Mouse (Mus musculus): Measurements from ENCODE around the gene Idh3g. TPM values are rescaled to one million over a fixed set of nuclear protein-coding genes. Genes with fewer than 3 reads are reported as not detected.
A peak's percentile ranks its signal among the peaks of the same experiment; 100 is the strongest.

Gene Idh3g
- polyA plus RNA-seq, 1 experiment from 2014 or later = 117 TPM

DNA sequence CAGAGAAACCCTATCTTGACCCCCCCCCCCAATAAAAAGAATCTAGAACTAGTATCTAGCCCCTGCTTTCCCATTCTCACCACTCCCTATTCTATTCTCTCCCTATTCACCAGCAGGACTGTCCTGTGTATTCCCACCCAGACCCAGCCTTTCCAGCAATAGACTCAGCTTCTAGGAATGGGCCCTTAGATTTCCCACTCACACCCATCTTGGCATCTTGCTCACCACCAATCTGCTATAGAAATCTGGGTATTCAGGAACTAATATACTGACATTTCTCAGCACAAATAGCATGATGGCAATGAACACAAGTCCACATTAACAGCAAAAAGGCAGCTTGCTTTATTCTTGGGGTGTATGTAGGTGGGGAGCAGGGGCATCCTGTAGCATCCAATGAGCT, 6.3 kb upstream of the Idh3g start:
- Histone ChIP-seq H3K27me3 (no peaks in the 10 kb centered on the region), H3K4me3 (replicated peaks) (no peak overlapping the region), H3K9ac (no peak overlapping the region), H3K27ac (replicated peaks) (no peak overlapping the region), H3K4me2 (no peak overlapping the region), H3K4me1 (replicated peaks) (peaks cover 10% of the 10 kb centered on the region), H3K36me3 (replicated peaks) (peaks cover 26% of the 10 kb centered on the region), H3K9me3 (replicated peaks) (no peaks in the 10 kb centered on the region)
- no peak for ATAC-seq (ENCODE audit: insufficient read depth)

DNA sequence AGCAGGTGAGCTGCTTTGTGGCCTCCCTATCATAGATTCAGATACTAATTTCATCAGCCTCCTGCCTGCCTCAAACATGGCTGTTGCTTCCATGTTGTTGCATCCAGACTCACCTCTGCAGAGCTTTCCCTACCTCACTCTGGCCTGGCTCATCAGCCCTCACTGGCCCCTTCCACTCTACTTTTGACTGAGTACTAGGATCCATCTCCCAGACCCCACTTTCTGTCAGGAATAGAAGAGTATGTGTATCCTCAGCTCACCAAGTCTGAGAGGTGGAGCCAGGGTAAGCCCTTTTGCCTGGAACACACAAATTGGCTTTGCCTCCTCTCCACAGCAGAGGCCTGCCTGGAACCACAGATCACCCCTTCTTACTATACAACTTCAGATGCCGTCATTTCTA, 1.8 kb upstream of the Idh3g start:
- H3K27me3 ChIP-seq = no peaks in the 10 kb centered on the region
- H3K27ac ChIP-seq (replicated peaks) = no peak overlapping the region
- peaks cover 31% of the 10 kb centered on the region for H3K4me1 ChIP-seq (replicated peaks)
- peaks cover 26% of the 10 kb centered on the region for H3K36me3 ChIP-seq (replicated peaks)
- WGBS (ENCODE audit: insufficient replicate concordance) = 76% methylated on average over 1 of the region's 1 CpGs
- no peak for ATAC-seq (ENCODE audit: insufficient read depth)
- no peaks in the 10 kb centered on the region for H3K9me3 ChIP-seq (replicated peaks)
- H3K4me2 ChIP-seq = peak overlapping the region; percentile 76
- peak overlapping the region; percentile 72 for H3K4me3 ChIP-seq (replicated peaks)
- 0 out of 2 replicates have a peak overlapping the region, but pooled peaks have one; percentile 74 for H3K9ac ChIP-seq

DNA sequence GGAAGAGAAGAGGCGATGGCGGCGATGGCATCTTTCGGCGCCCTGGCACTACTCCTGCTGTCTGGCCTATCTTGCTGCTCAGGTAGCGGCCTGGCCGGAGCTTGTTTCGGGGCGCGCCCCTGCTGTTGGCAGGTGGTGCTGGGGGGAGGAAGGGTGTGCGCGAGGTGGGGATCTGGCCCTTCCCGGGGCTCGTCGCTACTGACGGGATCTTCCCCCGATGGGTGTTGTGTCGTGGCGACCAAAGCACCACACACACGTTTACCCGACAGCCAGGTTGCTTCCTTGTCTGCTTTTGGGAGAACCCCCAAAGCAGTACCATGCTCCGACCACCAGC, 495 bp upstream of the Idh3g start:
- Histone ChIP-seq H3K4me1 (replicated peaks) (peaks cover 31% of the 10 kb centered on the region), H3K36me3 (replicated peaks) (peaks cover 29% of the 10 kb centered on the region), H3K9ac (peak overlapping the region; percentile 74), H3K27ac (replicated peaks) (peak overlapping the region; percentile 94), H3K27me3 (no peaks in the 10 kb centered on the region), H3K4me2 (peak overlapping the region; percentile 76), H3K4me3 (replicated peaks) (peak overlapping the region; percentile 72), H3K9me3 (replicated peaks) (no peaks in the 10 kb centered on the region)
- 14% methylated on average over 22 of the region's 22 CpGs for WGBS (ENCODE audit: insufficient replicate concordance)
- ATAC-seq (ENCODE audit: insufficient read depth) = peak; percentile 29

DNA sequence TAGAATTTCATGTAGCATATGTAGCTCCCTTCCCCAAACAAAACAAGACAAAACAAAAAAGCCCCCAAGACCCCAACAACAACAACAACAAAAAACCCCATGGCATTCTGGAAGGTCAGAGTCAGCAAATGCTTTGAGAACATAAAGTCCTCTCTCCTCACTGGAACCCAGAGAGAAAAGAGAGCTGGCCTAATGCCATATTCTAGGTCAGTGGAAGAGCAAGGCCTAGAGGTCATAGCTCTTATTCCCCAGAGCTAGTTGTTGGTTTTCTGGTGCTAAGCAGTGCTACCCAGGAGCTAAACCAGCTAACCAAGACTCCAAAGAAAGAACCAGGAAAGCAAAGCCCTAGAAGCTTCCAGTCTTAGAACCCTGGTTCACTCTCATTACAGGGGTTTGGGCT, 1.0 kb downstream of the Idh3g start:
- H3K27ac ChIP-seq (replicated peaks) = peak overlapping the region; percentile 94
- H3K36me3 ChIP-seq (replicated peaks) = peaks cover 33% of the 10 kb centered on the region
- H3K9me3 ChIP-seq (replicated peaks) = no peaks in the 10 kb centered on the region
- H3K4me2 ChIP-seq = peak overlapping the region; percentile 76
- H3K9ac ChIP-seq = peak overlapping the region; percentile 74
- no peak for ATAC-seq (ENCODE audit: insufficient read depth)
- H3K27me3 ChIP-seq = no peaks in the 10 kb centered on the region
- H3K4me1 ChIP-seq (replicated peaks) = peaks cover 31% of the 10 kb centered on the region
- H3K4me3 ChIP-seq (replicated peaks) = peak overlapping the region; percentile 72

GRCm38 (mm10) chrX:73782227-73782626, 4.5 kb downstream of the Idh3g start:
- 72% methylated on average over 3 of the region's 3 CpGs for WGBS (ENCODE audit: insufficient replicate concordance)
- Histone ChIP-seq H3K4me2 (no peak overlapping the region), H3K27me3 (no peaks in the 10 kb centered on the region), H3K27ac (replicated peaks) (no peak overlapping the region), H3K4me1 (replicated peaks) (peaks cover 16% of the 10 kb centered on the region), H3K36me3 (replicated peaks) (peaks cover 39% of the 10 kb centered on the region), H3K9ac (no peak overlapping the region), H3K4me3 (replicated peaks) (no peak overlapping the region), H3K9me3 (replicated peaks) (no peaks in the 10 kb centered on the region)
- no peak for ATAC-seq (ENCODE audit: insufficient read depth)

DNA sequence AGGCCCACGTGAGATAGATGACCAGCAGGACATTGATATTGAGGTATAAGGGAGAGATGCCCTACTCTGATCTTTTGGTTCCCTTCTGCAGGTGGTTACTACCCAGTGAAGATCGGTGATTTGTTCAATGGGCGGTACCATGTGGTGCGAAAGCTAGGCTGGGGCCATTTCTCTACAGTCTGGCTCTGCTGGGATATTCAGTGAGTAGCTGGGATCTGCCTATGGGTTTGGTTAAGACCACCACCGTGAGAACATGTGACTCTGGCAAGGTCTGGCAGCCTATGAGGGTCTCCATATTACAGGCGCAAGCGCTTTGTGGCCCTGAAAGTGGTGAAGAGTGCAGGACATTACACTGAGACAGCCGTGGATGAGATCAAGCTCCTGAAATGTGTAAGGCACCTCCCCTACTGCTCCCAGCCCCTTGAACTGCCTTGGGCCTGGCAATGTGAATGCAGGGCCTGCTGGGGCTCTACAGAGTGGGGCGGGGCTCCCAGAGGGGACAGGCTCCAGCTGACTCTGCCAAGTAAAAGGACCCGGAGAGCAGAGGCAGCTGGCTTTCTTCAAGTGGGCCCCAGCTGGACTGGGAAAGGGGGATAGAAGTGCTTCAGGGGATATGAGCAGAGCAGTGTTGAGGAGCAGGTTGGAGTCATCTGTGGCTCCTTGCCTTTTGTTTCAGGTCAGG, 11.8 kb downstream of the Idh3g start:
- H3K4me3 ChIP-seq (replicated peaks) = no peak overlapping the region
- no peak overlapping the region for H3K4me2 ChIP-seq
- ATAC-seq (ENCODE audit: insufficient read depth) = no peak
- H3K36me3 ChIP-seq (replicated peaks) = peaks cover 16% of the 10 kb centered on the region
- no peaks in the 10 kb centered on the region for H3K9me3 ChIP-seq (replicated peaks)
- H3K27me3 ChIP-seq = 0 out of 2 replicates have a peak, but pooled peaks cover 3% of the 10 kb centered on the region
- 62% methylated on average over 10 of the region's 10 CpGs for WGBS (ENCODE audit: insufficient replicate concordance)
- H3K27ac ChIP-seq (replicated peaks) = no peak overlapping the region
- H3K9ac ChIP-seq = no peak overlapping the region
- no peaks in the 10 kb centered on the region for H3K4me1 ChIP-seq (replicated peaks)

- no peaks in the 10 kb centered on the region for H3K4me1 ChIP-seq (replicated peaks)
- H3K4me3 ChIP-seq (replicated peaks) = no peak within 1 kb of the TSS
- H3K36me3 ChIP-seq (replicated peaks) = peaks cover 9% of the 10 kb centered on the region
- H3K27ac ChIP-seq (replicated peaks) = no peak within 1 kb of the TSS
- no peak within 1 kb of the TSS for H3K4me2 ChIP-seq
- ATAC-seq (ENCODE audit: insufficient read depth) = no peak
- 36% methylated on average over 9 of the region's 9 CpGs for WGBS (ENCODE audit: insufficient replicate concordance)
- H3K9ac ChIP-seq = no peak within 1 kb of the TSS
- H3K9me3 ChIP-seq (replicated peaks) = no peaks in the 10 kb centered on the region
- 0 out of 2 replicates have a peak, but pooled peaks cover 3% of the 10 kb centered on the region for H3K27me3 ChIP-seq
Measured at GRCm38 (mm10) chrX:73774168-73774760, 12.4 kb downstream of the Idh3g start, which contains the start of gene Srpk3. Gene Srpk3 (plus strand): TSS chrX:73774405.

- ATAC-seq (ENCODE audit: insufficient read depth) = no peak
- H3K9ac ChIP-seq = no peak overlapping the region
- 0 out of 2 replicates have a peak, but pooled peaks cover 3% of the 10 kb centered on the region for H3K27me3 ChIP-seq
- no peak overlapping the region for H3K4me3 ChIP-seq (replicated peaks)
- H3K4me2 ChIP-seq = no peak overlapping the region
- no peak overlapping the region for H3K27ac ChIP-seq (replicated peaks)
- H3K36me3 ChIP-seq (replicated peaks) = no peaks in the 10 kb centered on the region
- WGBS (ENCODE audit: insufficient replicate concordance) = 50% methylated on average over 9 of the region's 9 CpGs
- H3K9me3 ChIP-seq (replicated peaks) = no peaks in the 10 kb centered on the region
- H3K4me1 ChIP-seq (replicated peaks) = no peaks in the 10 kb centered on the region
Measured at GRCm38 (mm10) chrX:73767267-73767666, 19.4 kb downstream of the Idh3g start.

- H3K9me3 ChIP-seq (replicated peaks) = no peaks in the 10 kb centered on the region
- no peaks in the 10 kb centered on the region for H3K36me3 ChIP-seq (replicated peaks)
- WGBS (ENCODE audit: insufficient replicate concordance) = 46% methylated on average over 1 of the region's 1 CpGs
- H3K27ac ChIP-seq (replicated peaks) = no peak overlapping the region
- H3K4me2 ChIP-seq = no peak overlapping the region
- H3K4me1 ChIP-seq (replicated peaks) = no peaks in the 10 kb centered on the region
- H3K9ac ChIP-seq = no peak overlapping the region
- no peak overlapping the region for H3K4me3 ChIP-seq (replicated peaks)
- H3K27me3 ChIP-seq = no peaks in the 10 kb centered on the region
- no peak for ATAC-seq (ENCODE audit: insufficient read depth)
Measured at GRCm38 (mm10) chrX:73765311-73765710, 21.4 kb downstream of the Idh3g start.

DNA sequence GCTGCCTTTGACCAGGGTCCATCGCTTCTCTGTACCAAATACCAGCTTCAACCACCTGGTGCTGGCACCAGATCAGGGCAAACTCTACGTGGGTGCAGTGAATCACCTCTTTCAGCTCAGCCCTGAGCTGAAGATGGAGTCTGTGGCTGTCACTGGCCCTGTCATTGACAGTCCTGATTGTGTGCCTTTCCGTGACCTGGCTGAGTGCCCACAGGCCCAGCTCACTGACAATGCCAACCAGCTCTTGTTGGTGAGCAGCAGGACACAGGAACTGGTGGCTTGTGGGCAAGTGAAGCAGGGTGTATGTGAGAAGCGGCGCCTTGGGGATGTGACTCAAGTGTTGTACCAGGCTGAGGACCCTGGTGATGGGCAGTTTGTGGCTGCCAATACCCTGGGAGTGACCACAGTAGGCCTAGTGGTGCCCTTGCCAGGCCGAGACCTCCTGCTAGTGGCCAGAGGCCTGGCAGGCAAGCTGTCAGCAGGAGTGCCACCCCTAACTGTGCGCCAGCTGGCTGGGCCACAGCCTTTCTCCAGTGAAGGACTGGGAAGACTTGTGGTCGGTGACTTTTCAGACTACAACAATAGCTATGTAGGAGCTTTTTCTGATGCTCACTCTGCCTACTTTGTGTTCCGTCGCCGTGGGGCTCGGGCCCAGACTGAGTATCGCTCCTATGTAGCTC, 27.9 kb downstream of the Idh3g start:
- H3K27ac ChIP-seq (replicated peaks) = no peak overlapping the region
- H3K4me1 ChIP-seq (replicated peaks) = no peaks in the 10 kb centered on the region
- H3K9me3 ChIP-seq (replicated peaks) = no peaks in the 10 kb centered on the region
- H3K4me2 ChIP-seq = no peak overlapping the region
- ATAC-seq (ENCODE audit: insufficient read depth) = no peak
- no peak overlapping the region for H3K4me3 ChIP-seq (replicated peaks)
- no peaks in the 10 kb centered on the region for H3K27me3 ChIP-seq
- WGBS (ENCODE audit: insufficient replicate concordance) = 65% methylated on average over 13 of the region's 13 CpGs
- H3K9ac ChIP-seq = no peak overlapping the region
- no peaks in the 10 kb centered on the region for H3K36me3 ChIP-seq (replicated peaks)

DNA sequence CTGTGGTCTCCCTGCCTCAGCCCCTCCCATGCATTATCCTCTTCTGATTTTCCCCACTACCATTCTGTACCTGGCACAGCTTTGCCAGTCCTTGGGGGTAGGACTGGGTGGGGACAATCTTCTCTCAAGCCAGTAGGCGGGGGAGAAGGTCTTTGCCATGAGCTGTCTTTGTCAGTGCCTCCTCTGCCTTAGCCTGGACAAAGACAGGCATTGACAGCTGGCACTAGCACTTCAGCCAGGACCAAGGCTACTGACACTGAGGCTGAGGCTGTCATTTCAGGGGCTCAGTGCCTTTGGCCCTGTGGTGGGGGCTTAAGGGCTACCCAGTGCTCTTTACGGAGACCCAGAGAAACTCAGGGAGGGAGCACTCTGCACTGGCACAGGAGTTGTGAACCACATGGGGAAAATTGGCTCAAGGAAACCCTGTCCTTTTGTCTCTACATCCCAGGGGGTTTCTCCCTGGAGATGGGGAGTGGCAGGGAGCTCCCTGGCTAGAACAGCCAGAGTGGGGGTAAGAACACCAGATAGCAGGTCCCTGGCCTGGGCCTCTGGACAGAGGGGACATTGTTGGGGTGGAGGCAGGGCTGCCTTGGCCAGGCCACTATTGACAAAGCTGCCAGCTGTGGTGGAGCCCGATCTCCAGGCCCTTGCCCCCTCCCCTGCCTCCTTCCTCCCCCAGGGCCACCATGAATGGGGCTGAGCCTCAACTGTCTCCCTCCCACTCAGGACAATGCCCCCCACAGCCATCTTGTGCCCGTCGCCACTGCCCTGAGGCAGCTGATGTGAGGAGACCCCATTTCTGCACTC, 30.2 kb downstream of the Idh3g start, which contains the start of gene Plxnb3:
Gene Plxnb3 (plus strand): TSS at position 757 of the 807 bp plus-strand sequence.
- Histone ChIP-seq H3K27ac (replicated peaks) (no peak within 1 kb of the TSS), H3K4me3 (replicated peaks) (no peak within 1 kb of the TSS), H3K27me3 (no peaks in the 10 kb centered on the region), H3K9ac (no peak within 1 kb of the TSS), H3K4me1 (replicated peaks) (no peaks in the 10 kb centered on the region), H3K4me2 (no peak within 1 kb of the TSS), H3K9me3 (replicated peaks) (no peaks in the 10 kb centered on the region), H3K36me3 (replicated peaks) (no peaks in the 10 kb centered on the region)
- ATAC-seq (ENCODE audit: insufficient read depth) = no peak
- 55% methylated on average over 5 of the region's 5 CpGs for WGBS (ENCODE audit: insufficient replicate concordance)

Data from liver, embryonic 15.5 days (tissue).